Mouse (Mus musculus): ENCODE results near the gene Wdr95. TPM values are rescaled to one million over a fixed set of nuclear protein-coding genes. Genes with fewer than 3 reads are reported as not detected.

Wdr95 gene
- polyA plus RNA-seq, 1 experiment from 2014 or later, result 0.24 TPM

- no peak overlapping the region for H3K27ac ChIP-seq (ENCODE audit: low read depth, low read length)
- H3K36me3 ChIP-seq (ENCODE audit: control insufficient read depth, insufficient read depth, low read length), result no peaks in the 10 kb centered on the region
- H3K4me1 ChIP-seq (replicated peaks; ENCODE audit: control insufficient read depth, insufficient read depth, low read length), result peaks cover 2% of the 10 kb centered on the region; the same call in 1 of the 2 replicates
- H3K9me3 ChIP-seq (ENCODE audit: control insufficient read depth, low read length), result no peaks in the 10 kb centered on the region
- DNase-seq (ENCODE audit: low spot score) (no peak), ATAC-seq (replicated peaks; ENCODE audit: low FRiP score) (no peak)
- H3K4me3 ChIP-seq (ENCODE audit: low read depth, low read length), result no peak overlapping the region
- no peaks in the 10 kb centered on the region for H3K27me3 ChIP-seq (ENCODE audit: control insufficient read depth, insufficient read depth, low read length)
- no peak overlapping the region for H3K4me2 ChIP-seq (ENCODE audit: low read depth, low read length, severe bottlenecking)
- 31% methylated on average over 10 of the region's 10 CpGs for WGBS
- no peak overlapping the region for H3K9ac ChIP-seq (ENCODE audit: low read length)
Measured at GRCm38 (mm10) chr5:149577449-149577848, 49.0 kb downstream of the Wdr95 start.

DNA sequence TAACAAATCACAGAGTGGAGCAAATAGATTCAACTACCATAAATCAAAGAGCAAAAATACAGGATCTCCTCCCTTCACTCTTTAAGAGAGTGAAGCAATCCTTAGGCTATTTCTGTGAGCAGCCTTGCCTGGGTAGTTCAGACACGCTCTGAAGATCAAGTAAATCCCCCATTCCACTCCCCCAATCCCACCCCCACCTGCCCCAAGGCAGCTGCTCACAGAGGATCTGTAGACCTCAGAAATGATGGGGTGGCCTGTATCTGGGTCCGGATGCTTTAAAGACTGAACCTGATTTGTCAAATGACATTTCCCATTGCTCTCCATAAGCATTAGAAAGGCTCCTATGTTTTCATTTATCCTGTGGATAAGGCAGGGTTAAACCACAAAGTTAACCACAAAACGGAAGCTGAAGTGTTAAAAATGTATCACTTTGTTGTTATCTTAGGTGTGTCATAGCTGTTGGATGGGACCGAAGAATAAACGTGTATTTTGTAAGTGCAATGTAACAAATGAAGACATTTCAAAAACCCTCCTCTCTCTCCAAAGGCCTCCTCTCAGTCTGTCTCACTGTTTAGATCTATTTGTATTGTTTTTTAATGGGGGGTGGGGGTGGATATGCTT is 54.3 kb downstream of the Wdr95 start:
- Histone ChIP-seq H3K4me1 (replicated peaks; ENCODE audit: control insufficient read depth, insufficient read depth, low read length) (no peaks in the 10 kb centered on the region), H3K4me3 (ENCODE audit: low read depth, low read length) (no peak overlapping the region), H3K9ac (ENCODE audit: low read length) (no peak overlapping the region), H3K9me3 (ENCODE audit: control insufficient read depth, low read length) (no peaks in the 10 kb centered on the region), H3K36me3 (ENCODE audit: control insufficient read depth, insufficient read depth, low read length) (no peaks in the 10 kb centered on the region), H3K27me3 (ENCODE audit: control insufficient read depth, insufficient read depth, low read length) (no peaks in the 10 kb centered on the region), H3K27ac (ENCODE audit: low read depth, low read length) (no peak overlapping the region), H3K4me2 (ENCODE audit: low read depth, low read length, severe bottlenecking) (no peak overlapping the region)
- 76% methylated on average over 5 of the region's 5 CpGs for WGBS
- no peak for DNase-seq (ENCODE audit: low spot score)
- ATAC-seq (replicated peaks; ENCODE audit: low FRiP score), result no peak

GRCm38 (mm10) chr5:149583507-149583906 is 55.0 kb downstream of the Wdr95 start:
- Histone ChIP-seq H3K9me3 (ENCODE audit: control insufficient read depth, low read length) (no peaks in the 10 kb centered on the region), H3K4me3 (ENCODE audit: low read depth, low read length) (no peak overlapping the region), H3K4me2 (ENCODE audit: low read depth, low read length, severe bottlenecking) (no peak overlapping the region), H3K36me3 (ENCODE audit: control insufficient read depth, insufficient read depth, low read length) (no peaks in the 10 kb centered on the region), H3K9ac (ENCODE audit: low read length) (no peak overlapping the region), H3K4me1 (replicated peaks; ENCODE audit: control insufficient read depth, insufficient read depth, low read length) (no peaks in the 10 kb centered on the region), H3K27ac (ENCODE audit: low read depth, low read length) (no peak overlapping the region), H3K27me3 (ENCODE audit: control insufficient read depth, insufficient read depth, low read length) (no peaks in the 10 kb centered on the region)
- WGBS, result 35% methylated on average over 8 of the region's 8 CpGs
- no peak for ATAC-seq (replicated peaks; ENCODE audit: low FRiP score)
- DNase-seq (ENCODE audit: low spot score), result no peak

GRCm38 (mm10) chr5:149584154-149584655 is 55.7 kb downstream of the Wdr95 start:
- Histone ChIP-seq H3K9ac (ENCODE audit: low read length) (no peak overlapping the region), H3K4me3 (ENCODE audit: low read depth, low read length) (no peak overlapping the region), H3K9me3 (ENCODE audit: control insufficient read depth, low read length) (no peaks in the 10 kb centered on the region), H3K36me3 (ENCODE audit: control insufficient read depth, insufficient read depth, low read length) (no peaks in the 10 kb centered on the region), H3K27me3 (ENCODE audit: control insufficient read depth, insufficient read depth, low read length) (no peaks in the 10 kb centered on the region), H3K27ac (ENCODE audit: low read depth, low read length) (no peak overlapping the region), H3K4me1 (replicated peaks; ENCODE audit: control insufficient read depth, insufficient read depth, low read length) (no peaks in the 10 kb centered on the region), H3K4me2 (ENCODE audit: low read depth, low read length, severe bottlenecking) (no peak overlapping the region)
- WGBS, result 77% methylated on average over 8 of the region's 8 CpGs
- DNase-seq (ENCODE audit: low spot score), result no peak
- no peak for ATAC-seq (replicated peaks; ENCODE audit: low FRiP score)

DNA sequence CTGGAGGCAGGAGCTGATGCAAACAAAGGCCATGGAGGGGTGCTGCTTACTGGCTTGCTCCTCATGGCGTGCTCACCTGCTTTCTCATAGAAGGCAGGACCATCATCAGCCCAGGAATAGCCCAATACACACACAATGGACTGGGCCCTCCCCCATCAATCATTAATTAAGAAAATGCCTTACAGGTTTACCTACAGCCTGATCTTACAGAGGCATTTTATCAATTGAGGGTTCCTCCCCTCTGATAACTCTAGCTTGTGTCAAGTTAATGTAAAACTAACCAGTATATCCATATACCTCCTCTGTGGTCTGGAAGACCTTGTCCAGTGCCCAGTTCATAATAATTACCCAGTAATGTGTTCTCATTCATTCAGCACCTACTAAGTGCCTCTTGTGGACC is 56.8 kb downstream of the Wdr95 start:
- 72% methylated on average over 1 of the region's 1 CpGs for whole genome bisulfite sequencing
- ATAC-seq (replicated peaks; ENCODE audit: low FRiP score) (no peak), DNase-seq (ENCODE audit: low spot score) (no peak)
- no peak overlapping the region for H3K4me2 ChIP-seq (ENCODE audit: low read depth, low read length, severe bottlenecking)
- no peak overlapping the region for H3K4me3 ChIP-seq (ENCODE audit: low read depth, low read length)
- H3K9ac ChIP-seq (ENCODE audit: low read length), result no peak overlapping the region
- H3K27ac ChIP-seq (ENCODE audit: low read depth, low read length), result no peak overlapping the region
- H3K36me3 ChIP-seq (ENCODE audit: control insufficient read depth, insufficient read depth, low read length), result no peaks in the 10 kb centered on the region
- H3K9me3 ChIP-seq (ENCODE audit: control insufficient read depth, low read length), result no peaks in the 10 kb centered on the region
- H3K27me3 ChIP-seq (ENCODE audit: control insufficient read depth, insufficient read depth, low read length), result no peaks in the 10 kb centered on the region
- no peaks in the 10 kb centered on the region for H3K4me1 ChIP-seq (replicated peaks; ENCODE audit: control insufficient read depth, insufficient read depth, low read length)

- H3K4me3 ChIP-seq (ENCODE audit: low read depth, low read length), result no peak overlapping the region
Measured at GRCm38 (mm10) chr5:149585910-149586309, 57.4 kb downstream of the Wdr95 start.

GRCm38 (mm10) chr5:149587327-149587895 is 58.9 kb downstream of the Wdr95 start:
- Histone ChIP-seq H3K4me3 (ENCODE audit: low read depth, low read length) (no peak overlapping the region), H3K27me3 (ENCODE audit: control insufficient read depth, insufficient read depth, low read length) (no peaks in the 10 kb centered on the region), H3K27ac (ENCODE audit: low read depth, low read length) (no peak overlapping the region), H3K4me2 (ENCODE audit: low read depth, low read length, severe bottlenecking) (no peak overlapping the region), H3K9ac (ENCODE audit: low read length) (no peak overlapping the region), H3K4me1 (replicated peaks; ENCODE audit: control insufficient read depth, insufficient read depth, low read length) (no peaks in the 10 kb centered on the region), H3K9me3 (ENCODE audit: control insufficient read depth, low read length) (no peaks in the 10 kb centered on the region), H3K36me3 (ENCODE audit: control insufficient read depth, insufficient read depth, low read length) (no peaks in the 10 kb centered on the region)
- WGBS, result 82% methylated on average over 11 of the region's 11 CpGs
- ATAC-seq (replicated peaks; ENCODE audit: low FRiP score), result no peak
- DNase-seq (ENCODE audit: low spot score), result no peak

More at GRCm38 (mm10) chr5:149585910-149586309, 57.4 kb downstream of the Wdr95 start:
- ATAC-seq (replicated peaks; ENCODE audit: low FRiP score) (0 out of 2 replicates have a peak, but pooled peaks have one; percentile 36), DNase-seq (ENCODE audit: low spot score) (no peak)
- WGBS, result 59% methylated on average over 10 of the region's 10 CpGs
- Histone ChIP-seq H3K36me3 (ENCODE audit: control insufficient read depth, insufficient read depth, low read length) (no peaks in the 10 kb centered on the region), H3K27me3 (ENCODE audit: control insufficient read depth, insufficient read depth, low read length) (no peaks in the 10 kb centered on the region), H3K4me2 (ENCODE audit: low read depth, low read length, severe bottlenecking) (no peak overlapping the region), H3K9me3 (ENCODE audit: control insufficient read depth, low read length) (no peaks in the 10 kb centered on the region), H3K4me1 (replicated peaks; ENCODE audit: control insufficient read depth, insufficient read depth, low read length) (no peaks in the 10 kb centered on the region), H3K9ac (ENCODE audit: low read length) (no peak overlapping the region), H3K27ac (ENCODE audit: low read depth, low read length) (no peak overlapping the region)

DNA sequence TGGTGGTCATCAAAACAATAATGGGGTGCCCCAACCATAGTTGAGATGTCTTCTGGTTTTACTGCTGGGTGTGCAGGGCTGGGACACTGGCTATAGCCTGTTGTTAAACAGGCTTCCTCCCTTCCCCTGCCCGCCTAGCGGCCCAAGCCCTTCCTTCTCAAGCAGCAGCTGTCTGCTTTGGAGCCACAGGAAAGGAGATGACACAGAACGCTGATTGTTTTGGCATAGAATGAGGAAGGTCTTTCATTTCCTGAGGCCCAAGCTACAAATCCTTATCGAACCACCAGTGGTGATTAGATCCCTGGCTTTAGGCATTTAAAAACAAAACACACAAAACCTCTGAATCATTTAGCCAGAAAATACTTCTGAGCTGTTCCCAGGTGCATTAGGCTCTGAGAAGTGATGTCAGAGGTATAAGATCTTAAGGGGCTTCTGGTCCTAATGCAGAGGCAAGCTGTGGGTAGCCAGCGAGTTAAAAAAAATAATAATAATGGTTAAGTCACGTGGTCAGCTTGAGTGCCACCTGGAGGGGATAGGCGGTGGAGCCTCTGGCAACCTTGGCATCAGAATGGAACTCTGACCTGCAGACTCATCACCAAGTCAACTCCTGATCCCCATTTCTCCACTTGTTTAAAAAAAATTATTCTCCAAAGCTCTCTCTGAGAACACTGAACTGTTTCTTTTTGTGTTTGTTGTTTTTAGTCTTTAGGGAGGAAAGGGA is 60.5 kb downstream of the Wdr95 start:
- Histone ChIP-seq H3K27ac (ENCODE audit: low read depth, low read length) (no peak overlapping the region), H3K4me2 (ENCODE audit: low read depth, low read length, severe bottlenecking) (no peak overlapping the region), H3K36me3 (ENCODE audit: control insufficient read depth, insufficient read depth, low read length) (no peaks in the 10 kb centered on the region), H3K9me3 (ENCODE audit: control insufficient read depth, low read length) (no peaks in the 10 kb centered on the region), H3K9ac (ENCODE audit: low read length) (no peak overlapping the region), H3K4me1 (replicated peaks; ENCODE audit: control insufficient read depth, insufficient read depth, low read length) (no peaks in the 10 kb centered on the region), H3K27me3 (ENCODE audit: control insufficient read depth, insufficient read depth, low read length) (no peaks in the 10 kb centered on the region), H3K4me3 (ENCODE audit: low read depth, low read length) (no peak overlapping the region)
- DNase-seq (ENCODE audit: low spot score) (no peak), ATAC-seq (replicated peaks; ENCODE audit: low FRiP score) (no peak)
- 66% methylated on average over 7 of the region's 7 CpGs for WGBS
